8 mouse cellular contexts compared by ENCODE assay signal in the genomic region with DNA sequence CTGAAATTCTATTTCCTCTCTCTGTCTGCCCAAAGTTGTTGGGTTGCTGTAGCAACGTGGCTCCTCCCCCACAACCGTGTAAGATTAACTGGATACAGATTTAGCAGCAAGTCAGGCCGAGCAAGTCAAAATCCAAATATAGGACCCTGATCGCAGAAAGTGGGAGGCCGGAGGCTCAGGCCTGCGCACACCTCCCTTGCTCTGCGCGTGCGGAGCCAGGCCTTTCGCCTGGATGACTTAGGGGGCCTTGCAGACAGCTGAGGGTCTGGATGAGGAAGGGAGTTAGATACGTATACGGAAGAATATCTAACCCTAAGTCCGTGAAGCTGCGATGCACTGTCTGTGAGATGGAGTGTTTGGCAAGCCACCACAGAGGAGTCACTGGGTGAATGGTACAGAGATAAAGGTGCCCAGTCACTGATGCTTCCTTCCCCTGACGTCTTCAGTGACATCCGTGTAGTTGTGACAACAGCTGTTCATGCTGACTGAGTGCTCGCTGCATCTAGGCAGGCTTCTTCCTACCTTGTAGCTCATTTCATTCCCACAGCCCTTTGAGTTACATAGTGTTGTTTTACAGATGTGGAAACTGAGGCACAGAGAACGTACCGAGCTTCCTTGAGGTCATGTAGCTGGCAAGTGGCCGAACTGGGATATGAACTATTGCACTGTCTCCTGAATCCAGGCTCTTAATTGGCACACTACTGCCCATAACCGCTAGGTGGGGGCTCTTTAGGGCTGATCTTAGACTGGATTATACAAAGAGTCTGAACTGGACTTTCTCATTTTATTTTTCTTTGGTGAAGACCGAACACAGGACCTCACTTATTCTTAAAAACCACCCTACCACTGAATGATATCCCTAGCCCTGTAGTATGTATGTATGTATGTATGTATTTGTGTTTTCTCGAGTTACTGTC. TPM values are rescaled to one million over a fixed set of nuclear protein-coding genes. Genes with fewer than 3 reads are reported as not detected.
DNase-seq lines count a peak whose midpoint lies in the region; ATAC-seq lines count a peak whose summit lies in the region.

No protein-coding gene starts in this region.

- H3K4me1 ChIP-seq in megakaryocyte, embryonic 14.5 days = peaks cover 7% of the 10 kb centered on the region

- peaks cover 3% of the 10 kb centered on the region; the same call in 1 of the 2 replicates for H3K9me3 ChIP-seq in megakaryocyte, embryonic 14.5 days

- no peak for ATAC-seq in megakaryocyte, adult 5-6 weeks (ENCODE audit: poor library complexity, severe bottlenecking)
- peak; percentile 91 for ATAC-seq in frontal cortex, adult (ENCODE audit: low TSS enrichment)

- peaks cover 6% of the 10 kb centered on the region for H3K27me3 ChIP-seq in megakaryocyte, embryonic 14.5 days (replicated peaks)

- no peaks in the 10 kb centered on the region for H3K36me3 ChIP-seq in megakaryocyte, embryonic 14.5 days (replicated peaks; ENCODE audit: low read length)

- peak; percentile 32 for DNase-seq in heart, postnatal 25 days (ENCODE audit: low spot score)
- DNase-seq in layer of hippocampus, adult 8-10 months (ENCODE audit: low spot score in 2 of 2) = peak; percentile 40
- DNase-seq in lung, postnatal 25 days (ENCODE audit: low spot score) = peak; percentile 45
- DNase-seq in right cerebral cortex, postnatal 4 days = peak; percentile 65
- DNase-seq in adrenal gland, adult 2 months = no peak

- intact Hi-C loops in heart, postnatal 25 days (cut with DNase I) = no loop called here

- H3K4me3 ChIP-seq in megakaryocyte, embryonic 14.5 days (replicated peaks) = peak overlapping the region; percentile 60

RNA-seq across cellular contexts. Expression of gene Samd4, which starts 59.5 kb away (rescaled TPM):
- polyA plus RNA-seq in megakaryocyte, embryonic 14.5 days (2012; ENCODE audit: insufficient read depth, low replicate concordance) = 0.02 TPM in 1 of 2 replicates, not detected in the other
- 0.23 TPM in 1 of 2 replicates, not detected in the other for total RNA-seq in megakaryocyte, adult 5-6 weeks (2015)
- total RNA-seq in megakaryocyte, adult 5-6 weeks (2017) = 0.08 TPM in 1 of 2 replicates, not detected in the other
- total RNA-seq in heart, postnatal 25 days (2021) = 10 to 100 TPM; 57.1 to 57.9 TPM
- total RNA-seq in layer of hippocampus, adult 8-10 months (2022) = 10 to 100 TPM; 14.5 to 19.9 (median 17.1) TPM
- total RNA-seq in adrenal gland, adult 2 months (2021) = 10 to 100 TPM; 22.9 to 24.4 TPM
- polyA plus RNA-seq in adrenal gland, adult 2 months (2012; rRNA removed) = 14.7 and 16.5 TPM in 2 replicates

Comparison
In these comparisons a context has a peak if more than half of its experiments do, and no peak if none do; other contexts are left out.
1. RNA of gene Samd4, which starts 59.5 kb away (total RNA-seq): 57.1 to 57.9 TPM in heart, postnatal 25 days, 22.9 to 24.4 TPM in adrenal gland, adult 2 months and 14.5 to 19.9 TPM in layer of hippocampus, adult 8-10 months; 0.08 to 0.23 TPM in megakaryocyte, adult 5-6 weeks; every median in the first group is over 10 times any median in the second.